Mouse (Mus musculus) midbrain, postnatal 0 days (tissue): ENCODE data around the gene Fam110a. TPM values are rescaled to one million over a fixed set of nuclear protein-coding genes. Genes with fewer than 3 reads are reported as not detected.

Experiments used
- ATAC-seq: fragments of 200-750 bp; cut with Nextera tagmentation; 2 replicates; pipeline ENCODE4 v1.8.0; 2017; ENCODE audit warnings: moderate number of reproducible peaks, mild to moderate bottlenecking, moderate TSS enrichment, moderate library complexity; ENCODE audit not compliant: low FRiP score
- DNase-seq: peaks from one replicate; pipeline ENCODE4 v3.0.0-alpha.2; 2015; ENCODE audit warnings: low spot score
- H3K27ac ChIP-seq: fragments of 300-500 bp; sonication (generic); 2 replicates; pipeline ENCODE4 v1.5.1; 2014; ENCODE audit warnings: low read depth, mild to moderate bottlenecking, low read length, mixed read lengths
- H3K27me3 ChIP-seq: fragments of 300-500 bp; sonication (generic); 2 replicates; pipeline ENCODE4 v1.6.1; 2014; ENCODE audit warnings: low read length, control low read depth, mixed read lengths; ENCODE audit not compliant: insufficient read depth
- H3K36me3 ChIP-seq: fragments of 300-500 bp; sonication (generic); 2 replicates; pipeline ENCODE4 v1.6.1; 2014; ENCODE audit warnings: low read length, control low read depth, mixed read lengths; ENCODE audit not compliant: insufficient read depth
- H3K4me1 ChIP-seq: fragments of 300-500 bp; sonication (generic); 2 replicates; pipeline ENCODE4 v1.6.1; 2014; ENCODE audit warnings: mild to moderate bottlenecking, control low read depth, antibody characterized with exemption, low read length, mixed read lengths; ENCODE audit not compliant: insufficient read depth
- H3K4me2 ChIP-seq: fragments of 300-500 bp; sonication (generic); 2 replicates; pipeline ENCODE4 v1.6.1; 2014; ENCODE audit warnings: low read depth, mild to moderate bottlenecking, low read length, mixed read lengths; ENCODE audit not compliant: poor library complexity, severe bottlenecking
- H3K4me3 ChIP-seq: fragments of 300-500 bp; sonication (generic); 2 replicates; pipeline ENCODE4 v1.5.1; 2014; ENCODE audit warnings: low read depth, mild to moderate bottlenecking, low read length, moderate library complexity
- H3K9ac ChIP-seq: fragments of 300-500 bp; sonication (generic); replicated peaks from 2 replicates; pipeline ENCODE4 v1.6.1; 2014; ENCODE audit warnings: mild to moderate bottlenecking, low read length, moderate library complexity, mixed read lengths; ENCODE audit not compliant: poor library complexity, severe bottlenecking
- H3K9me3 ChIP-seq: fragments of 300-500 bp; sonication (generic); 2 replicates; pipeline ENCODE4 v1.6.1; 2016; ENCODE audit warnings: low read length, control low read depth
- CTCF ChIP-seq: IDR thresholded peaks from 2 replicates; pipeline ENCODE4 v1.5.1; 2016; ENCODE audit warnings: antibody characterized with exemption, mild to moderate bottlenecking
- WGBS: fragments of 180-500 bp; shearing (Covaris S2); extraction: QIAGEN DNeasy Blood & Tissue Kit; methylation state at CpG from one replicate; pipeline ENCODE4 v1.1.7; 2014; 5-methylcytosine and 5-hydroxymethylcytosine counted together
- microRNA counts: library from miRNA; unstranded; fragments of <30 nt; microRNA quantifications from one replicate; lab custom pipeline; 2015
- microRNA-seq: library from miRNA; unstranded; fragments of <30 nt; microRNA quantifications from one replicate; pipeline ENCODE4, GENCODE M21; 2016; ENCODE audit warnings: borderline number of aligned reads
- polyA plus RNA-seq: library from polyadenylated mRNA; unstranded; fragments of >200 nt; fragmentation: Nextera tagmentation; extraction: Ambion mirVana; gene quantifications from 2 replicates; pipeline ENCODE4 v1.2.1, GENCODE M21; 2015
- total RNA-seq: library from RNA; depleted of rRNA; stranded (reverse); fragments of >200 nt; gene quantifications from 2 replicates; pipeline ENCODE4 v1.2.3, GENCODE M21; 2014; rRNA removed

The Fam110a gene
- total and polyA plus RNA-seq, 2 experiments from 2014 or later = 28.7 to 36.1 TPM

GRCm38 (mm10) chr2:151921068-151921467, 59.0 kb downstream of the Fam110a start:
- TF ChIP-seq CTCF = no peak
- no peaks in the 10 kb centered on the region for H3K36me3 ChIP-seq
- no peak overlapping the region for H3K9ac ChIP-seq
- ATAC-seq (no peak), DNase-seq (no peak)
- no peaks in the 10 kb centered on the region for H3K27me3 ChIP-seq
- no peaks in the 10 kb centered on the region for H3K9me3 ChIP-seq
- H3K27ac ChIP-seq = no peak overlapping the region
- no peak overlapping the region for H3K4me2 ChIP-seq
- no peaks in the 10 kb centered on the region for H3K4me1 ChIP-seq
- WGBS = 64% methylated on average over 8 of the region's 8 CpGs
- no peak overlapping the region for H3K4me3 ChIP-seq

MicroRNA genes within 50 kb of the gene (microRNA counts, 519-probe panel; counts per million panel counts)
- microRNA mmu-miR-1953 (lab: Ali Mortazavi, UCI) = 528 counts per million, percentile 58 among the panel's probes with 10 or more counts

Small RNAs within 50 kb of the gene (microRNA-seq; reads per million reads assigned to microRNA genes)
- not detected for gene Mir1953

Other genes with a start within 250 kb of the Fam110a start
- 59.5 and 77.6 TPM in 2 replicates for gene Psmf1, start 236.0 kb downstream of the Fam110a start, total RNA-seq
- 72.6 and 73.8 TPM in 2 replicates for gene Psmf1, start 236.0 kb downstream of the Fam110a start, polyA plus RNA-seq
- 0.33 TPM in 1 of 2 replicates, not detected in the other for gene Rspo4, start 137.3 kb downstream of the Fam110a start, total RNA-seq
- 0.44 and 0.55 TPM in 2 replicates for gene Rspo4, start 137.3 kb downstream of the Fam110a start, polyA plus RNA-seq
- gene Angpt4, start 69.0 kb downstream of the Fam110a start, total RNA-seq = 0.24 and 0.38 TPM in 2 replicates
- gene Angpt4, start 69.0 kb downstream of the Fam110a start, polyA plus RNA-seq = 0.09 and 0.25 TPM in 2 replicates
- gene Slc52a3, start 16.3 kb upstream of the Fam110a start, total RNA-seq = 2.6 and 3.5 TPM in 2 replicates
- 2.2 and 2.6 TPM in 2 replicates for gene Slc52a3, start 16.3 kb upstream of the Fam110a start, polyA plus RNA-seq
- 6.7 and 10.8 TPM in 2 replicates for gene Scrt2, start 101.3 kb upstream of the Fam110a start, total RNA-seq
- gene Scrt2, start 101.3 kb upstream of the Fam110a start, polyA plus RNA-seq = 2.2 and 2.3 TPM in 2 replicates
- 24.5 and 46.1 TPM in 2 replicates for gene Srxn1, start 125.3 kb upstream of the Fam110a start, total RNA-seq
- 24.8 and 29.5 TPM in 2 replicates for gene Srxn1, start 125.3 kb upstream of the Fam110a start, polyA plus RNA-seq
- gene Tcf15, start 163.3 kb upstream of the Fam110a start, total RNA-seq = 2.7 TPM in 1 of 2 replicates, not detected in the other
- 0.58 and 0.90 TPM in 2 replicates for gene Tcf15, start 163.3 kb upstream of the Fam110a start, polyA plus RNA-seq
- 156 and 161 TPM in 2 replicates for gene Csnk2a1, start 246.6 kb upstream of the Fam110a start, total RNA-seq
- gene Csnk2a1, start 246.6 kb upstream of the Fam110a start, polyA plus RNA-seq = 101 and 106 TPM in 2 replicates